Mouse (Mus musculus): ENCODE data around the gene Tmem202.

DNA sequence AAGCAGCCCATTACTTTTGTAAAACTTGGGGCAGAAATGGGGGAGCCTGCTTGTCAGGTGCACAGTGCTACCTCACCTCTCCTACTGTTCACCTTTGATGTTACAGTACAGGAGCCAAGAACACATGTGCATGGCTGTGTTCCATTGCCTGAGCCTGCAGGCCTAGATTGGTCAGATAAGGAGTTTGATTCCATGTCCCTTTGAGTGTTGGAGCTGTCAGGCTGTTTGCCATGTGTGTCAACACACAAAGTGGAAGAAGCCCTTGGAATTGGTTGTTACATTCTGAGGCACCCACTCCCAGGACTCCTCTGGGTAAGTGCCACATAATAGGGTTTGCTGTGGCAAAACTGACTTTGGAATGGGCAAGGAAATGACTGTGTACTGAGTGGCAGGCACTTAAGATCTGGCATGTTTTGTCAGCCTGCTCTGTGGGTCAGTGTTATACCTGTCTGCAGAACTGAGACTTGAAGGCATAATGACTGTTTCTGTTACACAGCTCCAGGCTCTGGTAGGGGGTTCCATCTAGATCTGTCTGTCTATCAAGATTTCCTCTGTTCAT is 3.2 kb upstream of the Tmem202 start:
- TF ChIP-seq TAL1 (IDR thresholded peaks at IDR 0.05; ENCODE audit: low read length) (no peak), GATA1 (IDR thresholded peaks at IDR 0.05; ENCODE audit: low read length) (no peak; the same call in 1 of the 2 replicates)
